Mouse (Mus musculus) erythroblast, adult 5-6 weeks (primary cell): ENCODE results near the gene Higd1b. TPM values are rescaled to one million over a fixed set of nuclear protein-coding genes. Genes with fewer than 3 reads are reported as not detected.

ENCODE experiments used
- ATAC-seq: replicated peaks from 2 replicates; pipeline ENCODE4 v1.8.0; 2016; ENCODE audit warnings: moderate number of reproducible peaks, mild to moderate bottlenecking, moderate TSS enrichment, inconsistent platforms; ENCODE audit not compliant: poor library complexity, low FRiP score, severe bottlenecking
- total RNA-seq, 2 experiments: library from RNA; stranded (forward) in 1 of 2; stranded (reverse) in 1 of 2; fragments of 150-400 nt in 1 of 2; fragments of 200-764, 138-1000 nt in 1 of 2; gene quantifications; 2 replicates each; pipeline versions ENCODE4 v1.2.3 to v1.2.4; 2015 to 2017; ENCODE audit warnings: low replicate concordance in 2 of 2

Higd1b gene
- total RNA-seq, 2 experiments from 2014 or later = not detected

- ATAC-seq = no peak
Observed at GRCm38 (mm10) chr11:102836146-102836545, 497 bp downstream of the Higd1b start.

GRCm38 (mm10) chr11:102837385-102837784, 1.7 kb downstream of the Higd1b start:
- ATAC-seq = no peak

- ATAC-seq = no peak
Observed at GRCm38 (mm10) chr11:102838126-102838525, 2.5 kb downstream of the Higd1b start.

GRCm38 (mm10) chr11:102838616-102839150, 3.0 kb downstream of the Higd1b start:
- no peak for ATAC-seq

DNA sequence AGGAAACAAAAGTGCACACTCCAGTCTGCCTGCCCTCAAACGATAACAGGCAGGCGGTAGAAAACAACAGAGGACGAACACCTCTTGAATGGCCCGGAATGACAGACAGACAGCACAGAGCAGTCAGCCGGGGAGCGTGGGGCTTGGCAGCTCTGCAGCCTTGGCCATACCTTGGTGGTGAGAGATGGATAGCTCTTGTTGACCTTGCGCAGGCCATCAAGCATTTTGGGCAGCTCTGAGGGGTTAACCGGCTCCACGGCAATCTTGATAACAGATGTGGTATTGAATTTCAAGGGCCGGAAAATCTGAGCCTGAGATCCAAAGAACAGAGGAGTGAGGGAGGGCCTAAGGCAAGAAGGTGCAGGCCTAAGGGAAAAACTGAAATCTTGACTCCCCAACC, 10.3 kb downstream of the Higd1b start:
- ATAC-seq = no peak

GRCm38 (mm10) chr11:102851883-102852282, 16.2 kb downstream of the Higd1b start:
- 0 out of 2 replicates have a peak, but pooled peaks have one; percentile 39 for ATAC-seq

DNA sequence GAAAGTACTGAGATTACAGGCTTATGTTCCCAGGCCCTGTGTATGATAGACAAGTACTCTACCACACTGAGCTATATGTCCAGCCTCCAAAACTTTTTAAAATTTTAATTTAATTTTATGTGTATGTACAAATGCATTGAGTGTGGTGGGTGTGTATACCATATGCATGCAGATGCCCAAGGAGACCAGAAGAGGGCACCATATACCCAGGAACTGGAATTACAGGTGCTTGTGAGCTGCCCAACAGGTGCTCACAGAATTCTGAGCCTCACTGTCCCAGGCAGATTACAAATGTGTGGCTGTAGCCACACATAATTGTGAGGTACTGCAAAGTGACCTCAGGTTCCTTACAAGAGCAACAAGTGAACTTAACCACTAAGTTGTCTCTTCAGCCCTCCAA, 18.1 kb downstream of the Higd1b start:
- ATAC-seq = peak; percentile 76

DNA sequence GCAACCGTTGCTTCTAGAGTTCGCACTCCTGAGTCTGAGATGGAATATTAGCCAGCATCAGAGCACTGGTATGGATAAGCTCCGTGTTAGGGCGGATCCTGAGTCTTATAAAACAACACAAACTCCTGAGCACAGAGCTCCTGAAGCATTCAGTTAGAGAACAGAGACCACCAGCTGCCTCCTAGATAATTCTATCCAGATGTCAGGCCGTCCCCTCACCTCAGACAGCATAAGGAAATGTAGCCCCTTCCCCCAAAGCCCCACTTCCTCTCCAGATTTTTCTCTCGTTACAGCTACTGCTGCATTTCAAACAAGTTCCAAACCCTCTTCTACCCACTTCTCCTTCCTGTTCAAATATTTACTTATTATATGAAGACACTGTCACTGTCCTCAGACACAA, 20.3 kb downstream of the Higd1b start:
- ATAC-seq = no peak

DNA sequence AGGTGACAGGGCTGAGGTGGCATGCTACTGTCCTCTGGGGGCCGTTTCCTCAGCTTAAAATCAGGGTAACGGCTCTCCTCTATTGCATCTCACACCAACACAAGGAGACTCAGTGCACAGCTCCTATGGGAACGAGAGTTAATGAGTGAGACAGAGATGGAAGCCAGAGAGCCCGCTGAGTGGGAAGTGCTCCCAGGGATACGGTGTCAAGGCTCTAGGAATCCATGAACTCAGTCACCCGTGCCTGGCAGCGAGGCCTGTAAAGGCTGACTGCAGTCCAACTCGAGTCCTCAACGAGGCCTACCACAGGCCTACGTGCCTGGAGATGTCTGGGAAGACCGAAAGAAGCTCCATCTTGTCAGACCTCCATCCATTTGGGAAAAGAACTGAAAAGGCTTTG, 23.3 kb downstream of the Higd1b start:
- ATAC-seq = no peak

- ATAC-seq = no peak
Observed at GRCm38 (mm10) chr11:102859933-102860332, 24.3 kb downstream of the Higd1b start.

DNA sequence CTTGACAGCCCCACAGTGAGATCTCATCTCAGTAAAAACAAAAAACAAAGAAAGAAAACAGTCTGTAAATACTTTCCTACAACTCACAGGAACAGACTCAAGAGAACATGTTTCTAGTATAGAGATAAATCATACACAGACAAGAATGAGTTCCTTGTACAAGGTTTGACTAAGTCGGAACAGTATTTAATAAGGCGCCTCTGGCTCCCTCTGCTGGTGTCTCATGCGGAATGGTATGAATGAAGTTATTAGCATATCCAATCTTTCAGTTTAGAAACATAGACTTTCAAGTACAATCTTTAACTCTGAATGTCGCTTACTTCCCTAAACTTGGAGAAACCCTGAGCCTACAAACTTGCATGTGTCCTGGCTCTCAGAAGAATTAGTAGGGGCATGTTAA, 28.6 kb downstream of the Higd1b start:
- ATAC-seq = no peak; the same call in 1 of the 2 replicates

GRCm38 (mm10) chr11:102874801-102875334, 39.2 kb downstream of the Higd1b start:
- ATAC-seq = no peak

DNA sequence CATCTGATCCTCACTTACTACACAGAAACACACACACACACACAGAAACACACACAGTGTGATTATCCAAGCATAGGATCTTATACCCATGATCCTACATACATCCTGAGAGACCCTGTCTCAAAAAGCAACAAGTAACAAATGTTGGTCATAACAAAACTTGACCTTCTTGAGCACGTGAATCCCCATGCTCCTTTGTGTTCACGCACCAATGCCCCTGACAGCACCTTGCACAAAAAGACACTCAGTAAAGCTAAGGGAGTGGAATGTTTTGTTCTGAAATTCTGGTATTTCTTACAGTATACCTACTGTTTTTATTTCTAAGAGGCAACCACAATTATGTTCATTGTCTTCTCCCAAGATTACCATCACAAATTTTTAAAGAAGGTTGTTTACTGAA, 43.9 kb downstream of the Higd1b start:
- no peak for ATAC-seq

GRCm38 (mm10) chr11:102880585-102881313, 45.1 kb downstream of the Higd1b start, which contains the start of the genes Eftud2 and Ccdc103:
TSS of gene Eftud2 (minus strand) at chr11:102880985.
TSS of gene Ccdc103 (plus strand) at chr11:102881204.
- ATAC-seq = peak; percentile 86

DNA sequence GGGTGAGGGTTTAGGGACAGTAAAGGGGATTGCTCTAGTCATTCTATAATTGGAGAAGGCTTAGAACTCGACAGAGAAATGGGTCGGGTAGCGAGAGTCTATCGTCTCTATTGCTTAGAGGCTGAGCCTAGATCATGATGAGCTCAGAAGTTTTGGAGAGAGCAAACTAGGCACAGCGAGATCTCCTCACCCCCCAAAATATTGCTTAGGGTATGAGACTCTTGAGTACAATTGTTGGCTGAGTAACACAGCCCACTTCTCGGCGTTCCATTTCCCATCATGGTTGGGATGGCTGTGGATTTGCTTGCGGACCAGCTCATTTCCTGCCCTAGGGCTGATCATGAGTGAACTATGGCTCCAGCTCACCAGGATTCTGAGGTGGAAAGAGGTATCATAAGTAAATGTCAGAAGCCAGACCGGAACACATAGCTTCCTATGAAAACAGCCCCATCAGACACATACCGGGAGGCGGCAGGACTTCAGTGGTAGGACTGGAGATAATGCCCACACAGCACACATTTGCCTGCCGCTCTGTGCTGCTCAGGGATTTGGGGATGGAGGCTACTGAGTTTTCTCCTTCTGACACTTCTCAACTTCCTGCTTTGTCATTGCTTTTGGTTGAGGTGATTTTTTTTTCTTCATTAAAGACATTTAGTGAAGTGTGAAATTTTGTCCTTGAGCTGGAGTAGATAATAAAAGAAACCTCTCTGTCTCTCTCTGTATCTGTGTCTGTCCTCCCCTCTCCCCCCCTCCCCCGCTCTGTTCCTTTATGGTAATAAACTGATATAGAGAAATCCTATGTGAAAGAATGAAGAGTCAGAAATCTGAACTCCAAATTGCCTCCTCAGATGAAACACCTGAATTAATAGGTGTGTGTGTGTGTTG, 45.9 kb downstream of the Higd1b start:
- ATAC-seq = peak; percentile 38

DNA sequence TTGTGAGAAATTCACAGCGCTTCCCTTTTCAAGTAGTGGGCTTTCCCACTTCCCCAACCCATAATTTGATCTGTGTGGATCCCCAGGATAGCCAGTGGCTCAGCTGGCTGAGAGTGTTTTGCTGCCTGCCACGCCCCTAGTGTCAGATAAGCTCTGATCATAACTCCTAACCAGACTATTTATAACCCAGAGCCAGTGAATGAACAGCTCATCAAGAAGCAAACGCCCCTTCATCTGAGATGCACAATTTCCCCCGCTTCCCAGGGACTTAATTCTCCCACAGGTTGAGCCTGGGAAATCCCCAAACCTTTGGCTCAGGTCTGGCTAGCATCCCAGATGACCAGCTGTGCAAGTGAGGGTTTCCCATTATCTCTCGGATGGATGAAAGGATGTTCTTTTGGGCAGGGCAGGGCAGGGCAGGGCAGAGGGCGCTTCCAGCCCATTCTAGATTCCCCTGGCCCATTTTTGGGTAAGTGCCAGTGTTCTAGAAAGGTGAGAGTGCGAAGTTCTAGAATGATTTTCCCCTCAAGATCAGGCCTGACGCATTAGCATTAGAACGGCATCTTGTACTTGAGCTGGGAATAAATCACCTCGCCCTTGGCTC, 49.1 kb downstream of the Higd1b start, which contains the start of gene Fam187a:
Gene Fam187a (plus strand): TSS at position 554 of the 604 bp plus-strand sequence.
- ATAC-seq = no peak

DNA sequence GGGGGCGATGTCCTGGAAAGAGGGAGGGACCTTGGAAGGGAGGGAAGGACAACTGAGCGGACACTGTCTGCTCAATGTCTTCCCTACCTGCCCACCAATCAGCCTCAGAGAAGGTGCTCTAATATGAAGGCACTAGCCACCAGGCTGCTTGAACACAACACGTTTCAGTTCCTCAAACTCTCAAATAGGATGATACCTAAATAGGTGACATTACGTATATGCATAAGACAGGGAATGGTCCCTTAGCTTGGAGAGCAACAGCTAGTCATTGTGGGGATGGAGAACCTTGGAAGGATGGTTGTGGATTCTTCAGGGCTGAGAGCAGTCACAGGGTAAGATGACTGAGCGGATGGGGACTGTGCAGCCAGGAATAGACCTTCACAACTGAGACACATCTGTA, 51.8 kb downstream of the Higd1b start:
- ATAC-seq = no peak
